Mouse (Mus musculus) MEL-GATA-1-ER (cell line): ENCODE results near the gene Rbms1.

Experiments used
- DNase-seq: peaks from one replicate; pipeline ENCODE4 v3.0.0-alpha.2; 2012; ENCODE audit warnings: low read depth; ENCODE audit errors: extremely low read depth

The Rbms1 gene

DNA sequence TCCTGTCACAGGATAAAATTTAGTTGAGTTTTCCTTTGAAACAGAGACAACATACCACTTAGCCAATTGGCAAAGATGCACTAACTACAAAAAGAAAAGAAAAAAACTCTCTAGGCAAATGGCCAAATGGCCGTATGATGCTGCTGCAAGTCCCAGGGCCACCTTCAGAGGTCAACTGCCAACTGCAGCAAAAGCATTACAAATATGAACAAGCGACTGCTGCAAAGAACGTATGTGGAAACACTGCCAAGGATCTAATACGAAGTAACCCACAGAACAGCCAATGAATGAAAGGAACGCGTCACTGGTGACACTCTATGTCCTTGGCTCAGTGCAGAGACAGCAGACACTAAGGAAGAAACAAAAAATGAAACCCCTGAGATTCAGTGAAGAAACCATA is 148.2 kb downstream of the Rbms1 start:
- DNase-seq = no peak

DNA sequence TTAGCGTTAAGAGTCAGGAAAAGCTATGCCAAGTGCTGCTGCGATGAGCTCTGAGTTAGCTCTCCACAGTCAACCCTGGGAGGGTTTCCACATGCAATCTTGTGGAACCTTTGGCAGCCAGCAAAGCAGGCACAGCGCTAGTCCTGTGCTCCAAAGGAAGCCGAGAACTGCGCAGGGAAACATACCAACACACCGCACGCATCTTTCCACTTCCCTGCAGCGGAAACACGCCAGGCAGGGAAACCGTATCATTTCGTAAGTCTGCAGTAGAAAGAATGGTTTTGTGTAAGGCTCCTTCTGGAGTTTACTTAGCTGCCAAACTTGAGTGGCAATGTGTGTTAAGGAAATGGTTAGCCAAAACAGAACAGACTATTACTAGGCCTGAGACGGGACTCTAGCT is 150.0 kb downstream of the Rbms1 start:
- DNase-seq = no peak

DNA sequence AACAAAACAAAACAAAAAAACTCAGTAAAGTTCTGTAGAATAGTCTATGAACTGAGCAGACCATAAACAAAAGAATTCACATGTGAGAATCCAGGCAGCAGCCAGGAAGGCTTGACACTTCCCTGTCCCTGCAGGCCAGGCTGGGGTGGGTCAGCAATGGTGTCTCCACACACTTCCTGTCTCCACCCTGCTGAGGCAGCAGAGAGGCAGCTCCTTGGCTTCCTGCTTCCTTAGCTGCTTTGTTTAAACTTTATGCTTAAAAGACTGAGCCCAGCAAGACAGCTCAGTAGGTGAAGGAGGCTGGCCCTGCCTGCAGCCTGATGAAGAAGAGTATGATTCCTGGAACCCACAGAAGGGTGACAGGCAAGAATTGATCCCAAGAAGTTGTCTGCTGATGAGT is 152.4 kb downstream of the Rbms1 start:
- DNase-seq = peak; percentile 44

DNA sequence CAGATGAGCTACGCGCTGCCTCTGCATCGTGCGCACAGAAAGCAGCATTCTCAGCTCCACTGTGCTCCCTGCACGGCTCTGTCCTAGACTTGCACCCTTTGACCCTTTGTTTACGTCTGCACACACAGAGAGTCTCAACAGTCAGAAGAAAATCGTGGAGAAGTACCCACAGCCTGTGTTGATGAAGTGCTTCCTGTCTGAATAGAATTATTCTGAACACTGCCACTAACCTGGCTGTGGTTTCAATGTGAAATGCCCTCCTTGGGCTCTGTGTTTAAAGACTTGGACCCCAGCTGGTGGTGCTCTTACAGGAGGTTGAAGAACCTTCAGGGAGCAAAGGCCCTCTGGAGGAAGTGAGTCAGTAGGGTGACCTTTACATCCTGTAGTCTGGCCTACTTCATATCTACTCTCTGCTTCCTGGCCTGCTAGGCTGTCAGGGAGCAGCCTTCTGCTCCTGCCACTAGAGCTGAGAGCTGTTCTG is 153.5 kb downstream of the Rbms1 start:
- DNase-seq = no peak

DNA sequence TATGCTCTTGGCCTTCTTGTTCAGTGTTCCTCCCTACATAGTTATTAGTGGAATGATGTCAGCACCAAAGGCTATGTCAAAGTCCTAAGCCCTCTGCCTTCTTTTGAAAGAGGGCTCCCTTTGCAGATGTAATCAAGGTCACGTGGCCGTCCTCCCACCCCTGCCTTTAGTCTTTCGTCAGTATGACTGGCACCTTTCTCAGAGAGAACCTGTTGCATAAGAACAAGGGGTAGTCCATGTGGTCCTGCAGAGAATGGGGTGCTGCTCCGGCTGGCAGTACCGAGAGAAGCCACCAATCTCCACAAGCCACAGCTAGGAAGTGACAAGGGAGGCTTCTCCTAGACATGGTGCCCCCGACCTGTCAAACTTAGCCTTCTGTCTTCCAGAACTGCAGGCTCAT is 154.2 kb downstream of the Rbms1 start:
- no peak for DNase-seq

DNA sequence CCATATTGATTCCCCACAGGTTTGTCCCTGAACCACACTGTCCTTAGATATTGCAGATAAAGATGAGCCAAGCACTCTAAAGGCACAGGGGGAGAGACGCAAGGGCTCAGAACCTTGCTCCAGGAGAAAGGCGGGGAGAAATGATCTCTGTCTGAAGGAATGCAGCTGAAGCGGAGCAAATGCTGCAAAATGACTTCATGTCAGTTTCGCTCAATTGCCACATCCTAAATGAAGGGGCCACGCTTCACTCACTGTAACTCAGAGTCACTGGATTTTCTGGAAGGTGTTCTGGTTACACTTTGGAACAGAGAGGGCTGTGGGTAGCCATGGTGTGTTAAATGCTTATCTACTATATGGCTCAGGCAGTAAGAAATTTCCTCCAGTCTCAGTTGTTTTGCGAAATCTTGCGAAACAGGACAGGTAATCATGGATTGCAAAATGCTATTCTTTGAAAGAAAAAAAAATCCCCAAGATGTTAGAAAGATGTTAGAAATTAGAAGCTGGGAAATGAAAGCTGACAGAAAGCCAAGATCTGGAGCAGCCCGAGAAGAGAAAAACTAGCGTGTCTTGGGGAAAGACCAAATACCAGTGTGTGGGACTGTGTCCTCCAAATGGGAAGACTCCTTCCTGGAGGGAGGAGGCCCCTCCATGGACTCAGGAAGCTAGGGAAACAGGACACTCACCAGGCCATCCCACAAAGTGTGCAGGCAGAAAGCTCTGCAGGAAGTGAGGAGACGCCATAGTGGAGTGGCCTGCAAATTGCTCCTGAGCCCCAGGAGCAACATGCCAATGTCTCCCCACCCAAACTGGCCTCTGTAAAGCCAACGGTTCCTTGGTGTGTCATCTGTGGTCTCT is 155.4 kb downstream of the Rbms1 start:
- DNase-seq = no peak

DNA sequence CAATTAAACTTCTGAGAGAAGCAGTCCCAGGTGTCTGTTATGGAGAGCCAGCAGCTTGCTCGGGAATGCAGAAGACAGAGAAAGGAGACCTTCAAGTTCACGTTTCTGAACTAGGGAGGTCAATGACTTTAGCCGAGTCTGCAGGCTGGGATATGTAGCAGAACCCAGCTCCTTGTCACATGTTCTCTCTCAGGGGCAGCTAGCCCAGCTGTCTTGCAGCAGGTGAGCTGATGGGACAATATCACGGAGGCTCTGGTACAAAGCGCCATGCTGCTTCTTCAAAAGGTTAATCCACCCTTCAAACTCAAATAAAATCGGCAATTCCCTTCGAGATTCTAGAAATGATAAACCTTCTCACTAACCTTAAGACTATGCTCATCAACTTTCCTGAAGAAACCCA is 158.2 kb downstream of the Rbms1 start:
- no peak for DNase-seq

DNA sequence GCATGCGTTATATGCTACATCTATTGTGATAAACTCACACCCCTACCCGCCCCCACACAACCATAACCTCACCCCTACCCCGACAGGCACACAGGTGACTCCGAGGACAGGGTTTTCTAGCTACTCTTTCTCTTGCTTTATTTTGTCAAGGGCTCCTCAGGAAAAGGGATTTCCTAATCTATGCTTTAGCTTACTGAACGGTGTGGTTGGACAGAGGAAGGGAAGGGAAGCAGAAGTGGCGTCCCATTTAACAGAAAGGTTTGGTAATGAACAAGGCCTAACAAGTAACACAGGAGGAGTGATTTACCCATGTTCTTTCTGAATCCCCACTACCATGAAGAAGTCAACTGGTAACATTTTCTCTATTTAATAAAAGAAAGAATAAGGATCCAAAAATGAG is 159.6 kb downstream of the Rbms1 start:
- no peak for DNase-seq

DNA sequence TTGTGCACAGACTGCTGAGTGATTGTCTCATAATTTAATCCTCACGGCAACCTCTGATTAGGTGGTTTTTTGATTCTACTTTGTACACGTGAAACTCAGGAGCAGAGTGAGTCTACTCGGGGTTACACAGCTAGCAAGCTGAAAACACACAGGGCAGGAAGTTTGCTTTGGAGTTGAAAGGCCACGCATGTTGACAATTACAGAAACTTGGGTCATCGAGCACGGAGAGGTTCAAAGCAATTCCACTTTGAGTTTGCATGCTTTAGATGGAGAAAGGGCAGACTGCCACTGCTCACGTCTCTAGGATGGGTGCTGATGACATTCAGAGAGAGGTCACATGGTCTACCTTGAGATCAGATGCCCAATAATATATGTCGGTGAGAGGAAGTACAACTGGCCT is 160.2 kb downstream of the Rbms1 start:
- DNase-seq = no peak

DNA sequence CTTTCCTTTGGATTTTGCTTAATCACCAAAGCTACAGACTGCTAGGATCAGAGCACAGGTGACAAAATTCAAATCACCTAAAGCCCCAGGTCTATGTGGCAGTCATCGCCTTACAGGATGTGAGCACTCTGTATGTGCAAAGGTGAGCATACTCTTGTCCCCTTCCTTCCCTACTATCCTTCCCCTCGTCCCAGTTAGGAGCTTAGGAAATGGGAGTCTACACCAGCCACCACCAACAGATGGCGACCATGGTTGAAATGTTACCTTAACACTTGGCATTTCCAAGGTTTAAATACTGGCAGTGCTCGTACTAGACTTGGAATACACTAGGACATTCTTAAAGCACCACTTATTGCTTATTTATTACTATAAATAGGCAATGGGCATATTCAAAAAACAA is 160.8 kb downstream of the Rbms1 start:
- DNase-seq = no peak

DNA sequence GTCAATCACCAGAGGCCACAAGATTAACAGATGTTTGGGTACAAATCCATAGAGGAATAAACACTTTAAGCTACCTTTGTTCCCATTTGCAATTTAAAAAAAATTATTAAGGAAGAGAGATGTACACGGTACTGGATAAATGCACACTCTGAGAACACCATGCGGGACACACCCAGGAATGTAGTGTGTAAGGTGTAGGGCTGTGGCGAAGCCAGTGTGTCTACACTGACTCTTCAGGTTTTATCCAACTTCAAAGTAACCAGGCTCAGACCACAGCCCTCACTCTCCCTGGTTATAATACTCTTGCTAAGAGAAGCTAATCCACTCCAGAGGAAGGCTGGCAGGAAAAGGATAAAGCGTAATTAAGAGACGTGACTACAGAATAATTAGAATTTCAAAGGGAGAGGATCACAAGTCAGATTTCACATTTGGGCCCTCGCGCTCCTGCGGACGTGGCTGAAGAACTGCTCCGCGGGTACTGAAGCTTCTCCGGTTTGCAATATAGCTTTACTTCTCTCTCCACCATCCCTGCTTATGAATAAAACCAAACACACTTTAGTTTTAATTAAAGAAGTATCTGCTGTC is 161.3 kb downstream of the Rbms1 start:
- DNase-seq = no peak

DNA sequence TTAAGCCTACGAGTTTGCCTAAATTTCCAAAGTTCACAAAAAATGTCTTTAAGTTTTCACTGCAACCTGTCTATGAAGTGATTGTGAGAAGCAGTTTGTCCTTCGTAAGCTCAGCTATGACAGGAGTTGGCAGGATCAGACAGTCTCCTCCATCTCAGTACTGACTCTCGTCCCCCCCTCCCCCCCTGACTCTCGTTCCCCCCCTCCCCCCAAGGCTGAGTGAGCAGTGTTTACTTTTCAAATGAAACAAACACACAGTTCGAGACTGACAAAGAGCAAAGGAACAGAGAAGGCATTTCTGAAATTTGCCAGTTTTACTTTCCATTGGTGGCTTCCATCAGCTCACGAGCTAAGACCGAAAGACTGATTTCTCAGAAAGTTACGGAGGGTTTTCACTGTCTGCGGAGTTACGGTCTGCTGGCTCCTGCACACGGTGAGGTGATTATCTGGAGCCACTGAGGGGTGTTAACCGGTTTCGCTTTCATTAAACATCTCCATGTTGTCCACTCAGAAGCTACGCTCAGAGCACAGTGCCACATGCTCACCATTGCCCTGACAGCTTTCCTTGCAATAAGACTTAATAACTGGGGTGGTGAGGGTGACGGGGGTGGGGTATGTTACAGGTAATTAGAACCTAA is 162.0 kb downstream of the Rbms1 start:
- DNase-seq = no peak

DNA sequence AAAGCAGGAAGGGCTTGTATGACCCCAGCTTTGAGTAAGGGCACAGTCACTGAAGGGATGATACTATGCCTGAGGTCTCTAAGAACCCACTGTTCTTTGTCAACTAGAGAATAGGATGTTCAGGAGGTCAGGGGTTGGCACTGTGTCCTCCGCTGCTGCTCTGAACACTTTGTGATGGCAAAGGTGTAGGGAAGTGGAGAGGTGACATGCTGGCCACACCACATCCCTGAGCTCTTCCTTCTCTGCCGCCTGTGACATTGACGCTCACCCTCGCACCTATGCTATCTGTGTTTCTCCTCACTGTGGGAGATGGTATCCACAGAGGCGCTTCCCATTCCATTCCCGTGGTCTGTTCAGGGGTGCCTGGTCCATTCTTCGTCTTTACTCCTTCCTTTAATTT is 163.2 kb downstream of the Rbms1 start:
- no peak for DNase-seq

DNA sequence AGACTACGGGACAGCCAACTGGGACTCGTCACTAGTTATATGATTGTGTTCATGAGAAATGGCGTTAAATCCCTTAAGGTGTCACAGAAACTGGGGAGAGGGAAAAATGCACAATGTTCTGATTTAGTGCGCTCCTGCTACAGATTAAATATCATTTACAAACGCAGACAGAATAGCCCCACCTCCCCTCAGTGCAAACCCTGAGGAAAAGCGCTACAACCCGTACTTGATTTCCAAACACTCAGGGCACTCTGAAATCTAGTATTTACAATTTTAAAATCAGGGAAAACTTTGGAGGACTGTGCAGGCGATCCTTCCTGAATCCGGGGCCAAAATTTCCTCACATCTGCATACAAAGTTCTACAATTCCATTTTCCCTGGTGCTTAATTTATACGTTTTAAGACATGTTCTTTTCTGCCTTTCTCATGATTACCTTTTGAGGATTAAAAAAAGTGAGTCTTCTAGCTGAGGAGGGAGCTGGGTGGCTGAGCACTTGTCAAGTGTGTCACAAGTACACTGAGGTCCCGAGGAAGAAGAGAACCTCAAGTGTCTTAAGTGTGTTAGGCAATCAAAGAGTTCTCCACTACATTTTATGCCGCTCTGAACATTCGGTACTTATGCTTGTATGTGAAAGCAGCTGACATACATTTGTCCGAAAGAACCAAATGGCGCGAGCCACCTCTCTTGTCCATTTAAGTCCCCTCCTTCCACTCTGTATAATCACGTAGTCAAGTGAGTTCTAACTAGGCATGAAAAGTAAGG is 164.0 kb downstream of the Rbms1 start:
- DNase-seq = no peak

DNA sequence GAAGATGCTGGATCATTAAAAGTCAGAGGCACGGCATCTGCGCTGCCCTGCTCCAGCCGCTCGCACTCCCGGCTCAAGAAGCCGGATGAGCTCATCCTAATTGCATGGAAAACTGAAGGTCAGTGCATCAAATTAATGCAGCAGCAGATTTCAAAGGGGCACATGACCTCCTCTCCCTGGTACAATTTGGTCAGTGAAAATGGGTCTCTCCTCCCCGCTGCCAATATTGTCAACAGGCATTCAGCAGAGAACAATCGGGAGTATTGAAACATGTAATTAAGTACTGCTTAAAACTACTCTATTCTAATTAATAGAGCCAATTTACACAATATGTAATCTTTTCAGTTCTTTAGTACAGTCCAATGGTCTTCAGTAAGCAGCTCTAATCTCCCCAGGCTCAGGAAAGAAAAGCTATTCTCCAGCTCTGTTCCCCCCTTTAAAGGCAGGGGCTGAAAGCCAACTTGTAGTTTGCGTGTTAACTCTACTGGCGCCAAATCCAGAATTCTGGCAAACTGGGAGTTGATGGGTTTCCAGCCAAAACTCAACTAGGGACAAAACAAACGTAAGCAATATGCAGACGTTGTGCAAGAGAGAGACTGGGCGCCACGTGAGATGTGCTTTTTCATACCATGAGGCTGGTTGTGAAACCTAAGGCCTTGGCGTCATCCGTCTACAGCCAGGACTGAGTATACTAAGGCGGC is 165.9 kb downstream of the Rbms1 start:
- no peak for DNase-seq

DNA sequence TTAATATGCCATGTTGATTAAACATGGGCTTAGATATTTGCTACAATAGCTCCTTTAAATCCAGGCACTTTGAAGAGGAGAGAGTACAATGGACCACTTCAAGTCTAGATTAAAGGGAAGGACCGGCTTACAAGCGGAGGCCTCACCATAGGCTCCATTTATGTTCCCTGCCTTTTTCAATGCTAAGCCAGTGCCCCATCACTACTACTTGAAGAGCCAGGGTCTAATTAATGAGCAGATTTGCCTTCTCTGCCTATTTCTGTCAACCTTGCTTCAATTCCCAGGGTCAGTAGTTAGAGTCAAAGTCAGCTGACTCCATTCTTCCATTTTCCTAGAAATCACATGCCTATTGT is 166.4 kb downstream of the Rbms1 start:
- no peak for DNase-seq

DNA sequence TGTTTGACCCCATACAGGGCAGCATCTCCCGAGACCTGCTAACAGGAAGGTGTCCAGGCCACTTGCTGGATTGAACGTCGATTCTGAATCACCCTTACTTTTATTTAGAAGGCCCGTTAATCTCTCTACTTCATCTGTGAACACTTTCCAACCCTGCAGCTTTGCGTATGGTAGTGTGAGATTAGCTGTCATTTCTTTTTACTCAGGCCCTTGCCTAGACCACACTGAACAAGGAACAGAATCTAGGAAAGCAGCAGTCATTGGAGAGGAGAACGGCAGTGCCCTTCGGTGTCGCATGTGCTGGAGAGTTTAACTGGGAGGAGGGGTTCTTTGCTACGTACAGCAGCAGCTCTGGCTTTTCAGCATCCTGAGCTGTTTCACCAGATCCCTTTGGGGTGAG is 167.1 kb downstream of the Rbms1 start:
- no peak for DNase-seq

DNA sequence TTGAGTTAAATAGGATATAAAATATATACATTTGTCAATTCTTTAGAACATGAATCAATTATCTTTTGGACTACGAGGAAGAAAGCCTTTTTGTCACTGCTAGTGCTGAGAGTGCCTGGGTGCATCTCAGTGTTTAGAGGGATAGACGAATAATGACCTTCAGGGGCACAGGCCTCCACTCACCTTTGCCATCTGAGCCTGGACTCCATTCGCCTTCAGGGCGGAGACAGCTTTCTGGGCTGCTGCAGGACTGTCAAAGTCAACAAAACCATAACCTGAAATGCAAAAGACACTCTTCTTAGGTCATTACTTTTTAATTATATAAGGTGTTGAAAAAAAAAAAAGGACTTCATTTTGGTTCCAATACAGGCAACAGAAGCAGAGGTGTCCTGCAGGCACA is 170.5 kb downstream of the Rbms1 start:
- DNase-seq = no peak

DNA sequence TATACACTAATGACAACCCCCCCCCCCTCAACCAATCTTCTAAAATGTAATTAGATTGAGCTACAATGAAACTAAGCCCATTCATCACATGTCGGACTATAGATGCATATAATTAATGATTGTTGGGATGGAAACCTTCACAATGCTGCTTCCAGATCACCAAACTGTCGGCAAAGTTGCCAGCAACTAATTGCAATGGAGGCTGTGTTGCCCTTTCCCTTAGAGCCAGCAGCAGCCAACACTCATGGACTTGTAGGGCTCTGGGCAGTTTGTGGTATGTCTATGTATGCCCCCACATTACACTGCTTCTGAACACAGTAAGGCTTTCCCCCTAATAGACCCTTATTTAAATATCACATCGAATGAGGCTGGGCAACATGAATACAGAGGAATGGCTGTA is 173.9 kb downstream of the Rbms1 start:
- DNase-seq = no peak

DNA sequence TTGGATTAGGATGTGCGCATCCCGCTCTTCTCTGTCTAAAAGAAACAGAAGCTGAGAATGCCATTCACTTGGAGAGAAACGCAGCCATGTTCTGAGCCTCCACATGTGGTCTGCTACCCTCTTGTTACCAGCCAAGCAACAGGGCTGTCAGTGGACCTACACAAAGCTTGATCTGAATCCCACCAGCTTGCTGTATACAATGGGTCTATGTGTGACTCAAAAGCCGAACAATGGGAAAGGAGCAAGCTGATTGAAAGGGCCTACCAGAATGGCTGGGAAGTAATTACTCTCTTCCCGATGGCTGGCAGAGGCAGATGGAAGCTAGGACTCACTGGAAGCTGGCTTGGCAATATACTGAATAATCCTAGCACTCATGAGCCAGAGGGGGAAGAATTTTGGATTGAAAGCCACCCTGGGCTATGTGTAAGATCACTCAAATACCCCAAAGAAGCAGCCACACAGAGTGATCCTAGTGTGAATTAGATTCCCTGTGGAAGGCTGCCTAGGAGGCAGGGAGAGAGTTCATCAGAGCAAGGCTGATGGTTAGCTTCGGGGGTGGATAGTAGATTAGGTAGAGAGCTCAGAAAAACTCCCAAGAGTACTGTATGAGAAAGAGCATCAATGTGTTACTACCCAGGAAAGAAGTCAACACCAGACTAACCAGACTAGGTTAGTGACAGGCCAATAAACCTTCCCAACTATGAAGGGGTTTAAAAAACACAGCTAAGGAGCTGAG is 174.7 kb downstream of the Rbms1 start:
- DNase-seq = no peak

DNA sequence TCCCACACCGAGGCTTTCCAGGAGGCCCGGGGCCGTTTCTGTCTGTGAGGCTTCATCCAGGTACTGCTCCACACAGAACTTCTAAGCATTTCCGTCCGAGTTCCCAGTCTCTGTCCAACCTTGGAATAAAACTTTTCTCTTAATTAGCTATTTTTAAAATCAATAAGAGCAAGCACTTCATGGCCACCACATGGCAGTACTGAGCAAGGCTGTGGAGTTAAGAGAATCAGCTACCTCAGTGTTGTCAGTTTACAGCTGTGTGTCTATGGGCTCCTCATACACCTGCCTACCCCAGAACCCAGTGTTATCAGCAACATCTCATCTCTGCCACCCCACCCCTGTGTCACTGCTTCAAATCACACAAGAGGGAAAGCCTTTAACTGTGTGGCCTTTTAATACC is 175.9 kb downstream of the Rbms1 start:
- no peak for DNase-seq
